Mouse (Mus musculus): ENCODE measurements around the gene Sestd1.

DNA sequence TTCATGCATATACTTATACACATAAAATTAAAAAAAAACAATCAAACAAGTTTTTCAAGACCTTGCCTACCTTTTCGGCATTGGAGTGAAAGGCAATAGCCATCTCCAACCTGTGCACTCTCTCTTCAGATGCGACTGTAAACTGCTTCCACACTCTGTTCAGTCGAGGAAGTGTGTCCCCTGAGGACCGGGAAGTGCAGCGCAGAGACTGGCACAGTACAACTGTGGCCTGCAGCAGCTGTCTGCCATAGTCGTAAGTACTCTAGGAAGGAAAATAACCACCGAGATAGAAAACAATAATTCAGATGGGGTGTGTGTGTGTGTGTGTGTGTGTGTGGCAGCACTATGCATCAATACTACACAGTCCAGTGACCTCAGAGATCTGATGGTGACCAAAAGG is 89.5 kb downstream of the Sestd1 start:
- TF ChIP-seq POLR2A (IDR thresholded peaks at IDR 0.05; ENCODE audit: borderline replicate concordance, insufficient read depth, low read length), result no peak
- TF ChIP-seq CTCF (IDR thresholded peaks at IDR 0.05; ENCODE audit: borderline replicate concordance, insufficient read depth, low read depth, low read length), result no peak
